Mouse (Mus musculus) adrenal gland, postnatal 10 days (tissue): ENCODE results near the gene Arhgap18. TPM values are rescaled to one million over a fixed set of nuclear protein-coding genes. Genes with fewer than 3 reads are reported as not detected.
A peak's percentile ranks its signal among the peaks of the same experiment; 100 is the strongest.
"Not testable (repeated sequence)": the region's sequence is repeated elsewhere in the genome, so short reads cannot be mapped to it uniquely, and the experiment has no call there.

Source experiments
- DNase-seq: peaks from one replicate; pipeline ENCODE4 v3.0.0; 2021; ENCODE audit warnings: mixed read lengths
- total RNA-seq, 2 experiments: library from RNA; stranded (reverse); gene quantifications; 2 replicates each; pipeline ENCODE4 v1.2.3; 2021

The Arhgap18 gene
- total RNA-seq, 2 experiments from 2014 or later: 39.8 to 59.5 TPM

- DNase-seq: no peak
Observed at GRCm38 (mm10) chr10:26903781-26904180, 150.6 kb downstream of the Arhgap18 start.

GRCm38 (mm10) chr10:26911176-26911575 is 158.0 kb downstream of the Arhgap18 start:
- DNase-seq: no peak

GRCm38 (mm10) chr10:26912112-26912797 is 159.0 kb downstream of the Arhgap18 start:
- no peak for DNase-seq

- no peak for DNase-seq
Observed at GRCm38 (mm10) chr10:26912807-26913206, 159.6 kb downstream of the Arhgap18 start.

GRCm38 (mm10) chr10:26919307-26919977 is 166.2 kb downstream of the Arhgap18 start:
- peak; percentile 56 for DNase-seq

GRCm38 (mm10) chr10:26920383-26920979 is 167.3 kb downstream of the Arhgap18 start:
- DNase-seq: peak; percentile 10

GRCm38 (mm10) chr10:26936056-26936455 is 182.8 kb downstream of the Arhgap18 start:
- not testable (repeated sequence) for DNase-seq

GRCm38 (mm10) chr10:26938464-26938863 is 185.2 kb downstream of the Arhgap18 start:
- not testable (repeated sequence) for DNase-seq

GRCm38 (mm10) chr10:26939549-26939948 is 186.3 kb downstream of the Arhgap18 start:
- no peak for DNase-seq

GRCm38 (mm10) chr10:26948331-26948730 is 195.1 kb downstream of the Arhgap18 start:
- no peak for DNase-seq

GRCm38 (mm10) chr10:26949667-26950066 is 196.4 kb downstream of the Arhgap18 start:
- DNase-seq: no peak

GRCm38 (mm10) chr10:26950448-26950847 is 197.2 kb downstream of the Arhgap18 start:
- no peak for DNase-seq

GRCm38 (mm10) chr10:26958513-26958912 is 205.3 kb downstream of the Arhgap18 start:
- no peak for DNase-seq
